Mouse (Mus musculus): Measurements from ENCODE around the gene Gm5141.
"Not testable (repeated sequence)": the region's sequence is repeated elsewhere in the genome, so short reads cannot be mapped to it uniquely, and the experiment has no call there.

Gm5141 gene

DNA sequence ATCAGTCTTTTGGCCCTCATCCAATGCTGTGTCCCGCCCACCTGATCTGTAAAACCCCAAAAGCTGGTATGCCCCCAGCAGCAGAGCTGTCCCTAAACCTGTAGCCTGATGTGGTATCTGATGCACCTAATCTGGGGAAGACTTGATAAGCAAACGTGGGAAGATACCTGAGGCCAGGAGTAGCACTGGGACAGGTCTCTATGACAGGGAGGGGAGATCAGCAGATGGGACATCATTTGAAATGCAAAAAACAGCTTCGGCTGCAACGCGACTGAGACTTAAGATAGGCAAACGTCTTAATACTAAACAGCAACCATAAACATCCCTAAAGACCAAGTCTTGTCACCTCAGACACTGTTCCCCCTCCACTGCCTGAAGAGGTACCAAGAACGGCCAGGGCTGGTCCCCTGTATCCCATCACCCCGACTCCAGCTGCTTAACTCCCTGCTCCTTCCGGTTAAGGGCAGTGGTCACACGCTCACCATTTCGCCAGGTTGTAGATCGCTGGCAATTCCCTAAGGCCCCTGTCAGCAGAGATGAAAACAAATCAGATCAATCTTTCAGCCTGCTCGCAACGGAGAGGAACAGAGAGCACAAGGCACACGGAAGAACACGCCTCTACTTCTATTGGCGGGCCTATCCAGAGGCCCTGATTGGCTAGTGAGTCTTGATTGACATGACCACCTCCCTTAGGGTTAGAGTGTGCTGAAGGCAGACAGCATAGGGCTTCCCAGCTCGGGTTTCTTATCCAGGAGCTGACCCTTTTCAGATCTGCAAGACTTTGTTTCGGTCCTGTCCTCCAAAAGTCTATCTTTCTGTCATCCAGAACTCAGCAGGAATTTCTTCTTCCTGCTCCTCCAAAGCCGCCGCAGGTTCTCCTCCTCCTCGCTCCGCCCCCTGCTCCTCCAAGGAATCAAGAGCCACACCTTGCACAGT is at the start of gene Gm5141:
TSS of gene Gm5141 (minus strand) at position 610 of the 936 bp plus-strand sequence.
- DNase-seq (ENCODE audit: low spot score), result peak; percentile 56

DNA sequence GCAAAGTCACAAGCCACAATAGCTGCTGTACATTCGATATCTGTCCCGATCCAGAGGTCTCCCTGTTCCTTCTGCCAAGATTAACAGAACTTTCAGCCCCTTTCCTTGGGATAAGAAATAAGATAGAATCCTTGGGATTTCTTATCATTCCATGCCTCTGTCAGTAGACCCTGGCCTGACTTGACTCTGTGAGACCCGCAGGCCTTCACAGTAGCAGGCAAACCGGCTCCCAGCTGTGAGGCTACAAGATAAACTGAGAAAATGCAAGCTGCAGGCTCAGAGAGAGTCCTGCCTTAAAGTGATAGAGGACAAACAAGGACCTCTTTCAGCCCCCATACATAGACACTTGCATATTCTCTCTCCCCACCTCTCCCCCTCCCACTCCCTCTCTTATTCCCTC is 47.7 kb upstream of the Gm5141 start:
- no peak for DNase-seq (ENCODE audit: low spot score)

GRCm38 (mm10) chr13:62832239-62832638 is 46.6 kb upstream of the Gm5141 start:
- no peak for DNase-seq (ENCODE audit: low spot score)

DNA sequence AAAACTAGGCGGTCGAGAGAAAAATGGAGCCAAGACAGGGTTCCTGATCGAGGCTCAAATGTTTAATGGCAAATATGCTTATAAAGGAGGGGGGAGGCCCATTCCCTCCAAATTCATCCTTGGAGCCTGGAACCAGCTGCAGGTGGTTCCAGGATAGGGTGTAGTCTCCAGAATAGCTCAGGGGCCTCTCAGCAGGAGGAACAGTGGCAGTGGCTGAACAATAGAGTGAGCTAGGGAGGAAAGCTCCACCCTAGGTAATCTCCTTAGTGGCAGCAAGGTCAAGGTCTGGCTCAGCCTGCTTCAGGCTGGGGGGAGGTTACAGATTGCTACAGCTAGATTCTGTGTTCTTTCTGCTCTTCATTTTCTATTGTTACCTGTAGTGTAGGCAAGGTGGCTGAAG is 30.1 kb upstream of the Gm5141 start:
- not testable (repeated sequence) for DNase-seq (ENCODE audit: low spot score)

GRCm38 (mm10) chr13:62812713-62813112 is 27.1 kb upstream of the Gm5141 start:
- no peak for DNase-seq (ENCODE audit: low spot score)

GRCm38 (mm10) chr13:62807981-62808380 is 22.4 kb upstream of the Gm5141 start:
- not testable (repeated sequence) for DNase-seq (ENCODE audit: low spot score)

DNA sequence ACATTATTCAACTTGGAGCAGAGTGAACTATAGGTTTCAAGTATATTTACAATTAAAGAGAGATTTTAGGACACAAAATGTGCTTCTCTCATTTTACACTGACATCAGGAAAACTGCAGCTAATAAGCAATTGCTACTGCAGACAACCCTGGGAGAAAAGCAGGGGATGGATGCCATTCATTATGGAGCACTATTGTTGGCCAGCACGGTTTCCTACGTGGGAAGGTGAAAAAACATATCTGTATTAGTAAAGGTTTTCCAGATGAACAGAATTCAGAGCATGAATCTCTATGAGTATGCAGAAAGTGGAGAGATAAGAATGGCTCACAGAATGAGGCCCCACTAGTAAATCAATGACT is 506 bp upstream of the Gm5141 start:
- DNase-seq (ENCODE audit: low spot score), result not testable (repeated sequence)

GRCm38 (mm10) chr13:62763806-62764205 is 21.8 kb downstream of the Gm5141 start:
- DNase-seq (ENCODE audit: low spot score), result peak; percentile 25

DNA sequence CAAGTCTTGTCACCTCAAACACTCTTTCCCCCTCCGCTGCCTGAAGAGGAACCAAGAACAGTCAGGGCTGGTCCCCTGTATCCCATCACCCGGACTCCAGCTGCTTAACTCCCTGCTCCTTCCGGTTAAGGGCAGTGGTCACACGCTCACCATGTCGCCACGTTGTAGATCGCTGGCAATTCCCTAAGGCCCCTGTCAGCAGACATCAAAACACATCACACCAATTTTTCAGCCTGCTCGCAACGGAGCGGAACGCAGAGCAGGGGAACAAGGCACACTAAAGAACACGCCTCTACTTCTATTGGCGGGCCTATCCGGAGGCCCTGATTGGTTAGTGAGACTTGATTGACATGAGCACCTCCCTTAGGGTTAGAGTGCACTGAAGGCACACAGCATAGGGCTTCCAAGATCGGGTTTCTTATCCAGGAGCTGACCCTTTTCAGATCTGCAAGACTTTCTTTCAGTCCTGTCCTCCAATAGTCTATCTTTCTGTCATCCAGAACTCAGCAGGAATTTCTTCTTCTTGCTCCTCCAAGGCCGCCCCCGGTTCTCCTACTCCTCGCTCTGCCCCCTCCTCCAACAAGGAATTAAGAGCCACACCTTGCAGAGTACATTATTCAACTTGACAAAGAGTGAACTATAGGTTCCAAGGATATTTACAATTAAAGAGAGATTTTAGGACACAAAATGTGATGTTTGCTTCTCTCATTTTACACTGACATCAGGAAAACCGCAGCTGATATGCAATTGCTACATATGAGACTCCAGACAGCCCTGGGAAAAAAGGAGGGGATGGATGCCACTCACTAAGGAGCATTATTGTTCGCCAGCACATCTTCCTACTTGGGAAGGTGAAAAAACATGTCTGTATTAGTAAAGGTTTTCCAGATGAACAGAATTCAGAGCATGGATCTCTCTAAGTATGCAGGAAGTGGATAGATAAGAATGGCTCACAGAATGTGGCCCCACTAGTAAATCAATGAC is 24.9 kb downstream of the Gm5141 start, which contains the start of gene Platr25:
TSS of gene Platr25 (minus strand) at position 278 of the 984 bp plus-strand sequence.
- peak; percentile 36 for DNase-seq (ENCODE audit: low spot score)

GRCm38 (mm10) chr13:62733322-62733721 is 52.3 kb downstream of the Gm5141 start:
- no peak for DNase-seq (ENCODE audit: low spot score)

Data from layer of hippocampus, adult 9-10 months (tissue).